Mouse (Mus musculus) heart, embryonic 11.5 days (tissue): Measurements from ENCODE around the gene Kif26a. TPM values are rescaled to one million over a fixed set of nuclear protein-coding genes. Genes with fewer than 3 reads are reported as not detected.

ENCODE experiments used
- ATAC-seq: fragments of 200-750 bp; cut with Nextera tagmentation; replicated peaks from 2 replicates; pipeline ENCODE4 v1.8.0; 2017; ENCODE audit warnings: moderate library complexity; ENCODE audit not compliant: insufficient number of reproducible peaks, low FRiP score, low TSS enrichment
- H3K27ac ChIP-seq: fragments of 300-500 bp; sonication (generic); 2 replicates; pipeline ENCODE4 v1.5.1; 2014; ENCODE audit warnings: mild to moderate bottlenecking, low read depth, low read length
- H3K27me3 ChIP-seq: fragments of 300-500 bp; sonication (generic); 2 replicates; pipeline ENCODE4 v1.6.1; 2014; ENCODE audit warnings: mild to moderate bottlenecking, low read length, mixed read lengths; ENCODE audit not compliant: control insufficient read depth, insufficient read depth
- H3K36me3 ChIP-seq: fragments of 300-500 bp; sonication (generic); 2 replicates; pipeline ENCODE4 v1.6.1; 2014; ENCODE audit warnings: mild to moderate bottlenecking, low read length, moderate library complexity, mixed read lengths; ENCODE audit not compliant: control insufficient read depth, insufficient read depth
- H3K4me1 ChIP-seq: fragments of 300-500 bp; sonication (generic); 2 replicates; pipeline ENCODE4 v1.6.1; 2014; ENCODE audit warnings: low read length; ENCODE audit not compliant: control insufficient read depth, insufficient read depth
- H3K4me2 ChIP-seq: fragments of 300-500 bp; sonication (generic); 2 replicates; pipeline ENCODE4 v1.6.1; 2014; ENCODE audit warnings: mild to moderate bottlenecking, moderate library complexity
- H3K4me3 ChIP-seq: fragments of 300-500 bp; sonication (generic); 2 replicates; pipeline ENCODE4 v1.5.1; 2014; ENCODE audit warnings: low read depth, low read length
- H3K9ac ChIP-seq: fragments of 300-500 bp; sonication (generic); 2 replicates; pipeline ENCODE4 v1.6.1; 2014; ENCODE audit warnings: mild to moderate bottlenecking, low read depth, low read length, moderate library complexity
- H3K9me3 ChIP-seq: fragments of 300-500 bp; sonication (generic); replicated peaks from 2 replicates; pipeline ENCODE4 v1.6.1; 2016; ENCODE audit warnings: low read length; ENCODE audit not compliant: control insufficient read depth
- WGBS: fragments of 180-500 bp; shearing (Covaris S2); extraction: QIAGEN DNeasy Blood & Tissue Kit; methylation state at CpG from one replicate; pipeline ENCODE4 v1.1.7; 2014; ENCODE audit not compliant: insufficient replicate concordance; 5-methylcytosine and 5-hydroxymethylcytosine counted together
- polyA plus RNA-seq: library from polyadenylated mRNA; unstranded; fragments of >200 nt; fragmentation: Nextera tagmentation; extraction: Ambion mirVana; gene quantifications from 2 replicates; pipeline ENCODE4 v1.2.1, GENCODE M21; 2014

Gene Kif26a
- polyA plus RNA-seq, 1 experiment from 2014 or later, result 1.3 TPM

DNA sequence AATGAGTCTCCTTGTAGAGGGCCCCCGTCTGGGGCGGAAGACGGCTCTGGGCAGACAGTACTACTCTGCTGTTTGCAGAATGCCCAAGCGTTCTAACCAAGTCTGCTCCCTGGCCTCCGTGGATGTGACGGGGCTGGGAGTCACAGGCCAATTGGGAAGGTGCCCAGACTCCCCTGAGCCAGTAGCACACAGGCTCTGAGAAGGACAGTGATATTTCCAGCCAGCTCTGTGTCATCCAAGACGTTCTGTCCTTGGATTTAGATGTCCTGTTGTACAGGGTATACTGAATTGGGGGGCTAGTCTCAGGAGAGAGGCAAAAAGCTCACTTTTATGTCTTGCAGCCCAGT lies 36.6 kb downstream of the Kif26a start:
- no peaks in the 10 kb centered on the region for H3K27me3 ChIP-seq
- H3K27ac ChIP-seq, result no peak overlapping the region
- H3K9ac ChIP-seq, result no peak overlapping the region
- no peaks in the 10 kb centered on the region for H3K9me3 ChIP-seq
- ATAC-seq, result no peak
- no peak overlapping the region for H3K4me3 ChIP-seq
- H3K36me3 ChIP-seq, result peaks cover 6% of the 10 kb centered on the region; the same call in 1 of the 2 replicates
- peaks cover 14% of the 10 kb centered on the region for H3K4me1 ChIP-seq
- no peak overlapping the region for H3K4me2 ChIP-seq
- whole genome bisulfite sequencing, result 55% methylated on average over 7 of the region's 7 CpGs

DNA sequence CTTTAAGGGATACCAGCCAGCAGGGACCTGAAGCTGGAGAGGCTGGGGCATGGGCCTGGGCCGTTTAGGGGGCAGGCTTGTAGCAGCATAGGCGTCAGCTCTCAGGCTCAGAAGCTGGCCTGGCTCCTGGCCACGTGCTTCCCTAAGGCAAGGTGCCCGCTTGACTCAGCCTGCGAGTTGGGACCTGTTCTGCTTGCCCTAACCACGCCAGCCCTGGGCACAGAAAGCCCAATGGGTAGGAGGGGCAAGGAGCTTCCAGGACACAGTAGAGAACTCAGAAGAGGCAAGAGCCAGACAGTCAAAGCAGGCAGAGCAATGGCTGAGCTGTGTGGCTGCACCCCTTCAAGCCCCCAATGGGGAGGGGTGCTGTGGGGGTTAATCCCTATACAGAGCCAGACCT lies 37.7 kb downstream of the Kif26a start:
- no peaks in the 10 kb centered on the region for H3K9me3 ChIP-seq
- 63% methylated on average over 6 of the region's 6 CpGs for WGBS
- ATAC-seq, result no peak

DNA sequence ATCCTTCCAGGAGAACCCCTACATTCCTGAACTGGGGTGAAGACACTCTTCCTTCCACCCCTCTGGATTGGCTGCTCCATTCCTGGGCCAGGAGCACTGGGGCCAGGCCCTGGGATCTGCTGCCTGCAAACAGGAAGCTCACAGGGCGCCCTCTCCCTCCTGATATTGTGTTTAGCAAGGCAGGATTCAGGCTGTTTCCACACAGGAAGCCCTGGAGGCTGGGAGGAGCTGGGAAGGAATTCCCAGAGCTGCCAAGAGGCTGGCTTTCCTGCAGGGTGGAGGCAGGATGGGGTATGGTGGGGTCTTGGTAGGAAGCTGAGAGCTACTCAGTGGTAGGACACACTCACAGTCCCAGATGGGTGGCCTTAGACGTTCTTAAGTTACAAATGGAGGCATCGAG lies 38.4 kb downstream of the Kif26a start:
- Histone ChIP-seq H3K9me3 (no peaks in the 10 kb centered on the region), H3K4me2 (no peak overlapping the region), H3K36me3 (no peaks in the 10 kb centered on the region), H3K4me3 (no peak overlapping the region), H3K27ac (peak overlapping the region; percentile 63), H3K9ac (peak overlapping the region; percentile 43; the same call in 1 of the 2 replicates), H3K4me1 (peaks cover 14% of the 10 kb centered on the region), H3K27me3 (no peaks in the 10 kb centered on the region)
- peak; percentile 53; the same call in 1 of the 2 replicates for ATAC-seq
- WGBS, result 35% methylated on average over 3 of the region's 3 CpGs

More for the DNA sequence above, 37.7 kb downstream of the Kif26a start:
- H3K36me3 ChIP-seq, result peaks cover 4% of the 10 kb centered on the region; the same call in 1 of the 2 replicates
- H3K27ac ChIP-seq, result peak overlapping the region; percentile 63; the same call in 1 of the 2 replicates
- H3K27me3 ChIP-seq, result no peaks in the 10 kb centered on the region
- H3K4me3 ChIP-seq, result no peak overlapping the region
- H3K4me2 ChIP-seq, result no peak overlapping the region
- 0 out of 2 replicates have a peak overlapping the region, but pooled peaks have one; percentile 22 for H3K9ac ChIP-seq
- peaks cover 14% of the 10 kb centered on the region for H3K4me1 ChIP-seq

DNA sequence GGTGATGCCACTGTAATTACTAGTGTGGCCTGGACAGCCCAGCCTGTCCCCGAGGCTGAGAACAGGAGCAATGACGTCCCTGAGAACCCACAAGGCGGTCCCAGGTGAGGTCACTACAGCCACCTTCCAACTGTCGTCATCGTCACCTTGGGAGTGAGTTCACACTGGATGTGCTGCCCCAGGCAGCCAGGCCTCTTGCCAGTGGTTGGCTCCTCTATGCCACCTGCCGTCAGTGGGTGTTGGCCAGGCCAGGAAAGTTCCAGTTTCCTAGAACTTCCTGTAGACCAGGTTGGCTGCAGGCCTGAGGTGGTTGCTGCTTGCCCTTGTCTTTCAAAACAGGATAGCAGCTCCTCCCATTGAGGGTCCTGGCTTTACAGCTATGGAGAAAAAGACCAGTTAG lies 40.9 kb downstream of the Kif26a start:
- H3K4me1 ChIP-seq, result peaks cover 9% of the 10 kb centered on the region
- H3K27me3 ChIP-seq, result no peaks in the 10 kb centered on the region
- no peak overlapping the region for H3K9ac ChIP-seq
- no peak overlapping the region for H3K27ac ChIP-seq
- no peak overlapping the region for H3K4me2 ChIP-seq
- ATAC-seq, result no peak
- H3K9me3 ChIP-seq, result no peaks in the 10 kb centered on the region
- no peak overlapping the region for H3K4me3 ChIP-seq
- H3K36me3 ChIP-seq, result no peaks in the 10 kb centered on the region
- WGBS, result 73% methylated on average over 6 of the region's 6 CpGs

DNA sequence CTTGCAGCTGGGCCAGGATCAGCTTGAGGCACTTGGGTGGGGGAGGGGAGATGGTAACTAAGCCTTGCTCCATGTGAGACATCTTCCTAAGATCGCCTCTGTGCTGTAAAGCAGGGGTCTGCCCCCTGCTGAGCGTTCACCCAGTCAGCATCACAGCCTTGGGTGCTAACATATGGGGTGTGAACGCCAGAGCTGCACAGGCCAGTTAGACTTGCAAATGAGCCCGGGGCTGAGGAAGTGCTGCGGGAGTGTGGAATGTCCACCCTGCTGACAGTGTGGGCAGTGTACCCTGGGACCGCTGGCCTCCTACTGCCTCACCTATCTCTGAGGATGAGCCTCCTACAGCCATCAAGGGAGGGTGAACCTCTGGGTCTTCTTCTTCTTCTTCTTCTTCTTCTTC lies 45.7 kb downstream of the Kif26a start:
- no peaks in the 10 kb centered on the region for H3K9me3 ChIP-seq
- 19% methylated on average over 6 of the region's 6 CpGs for WGBS
- peaks cover 5% of the 10 kb centered on the region for H3K4me1 ChIP-seq

DNA sequence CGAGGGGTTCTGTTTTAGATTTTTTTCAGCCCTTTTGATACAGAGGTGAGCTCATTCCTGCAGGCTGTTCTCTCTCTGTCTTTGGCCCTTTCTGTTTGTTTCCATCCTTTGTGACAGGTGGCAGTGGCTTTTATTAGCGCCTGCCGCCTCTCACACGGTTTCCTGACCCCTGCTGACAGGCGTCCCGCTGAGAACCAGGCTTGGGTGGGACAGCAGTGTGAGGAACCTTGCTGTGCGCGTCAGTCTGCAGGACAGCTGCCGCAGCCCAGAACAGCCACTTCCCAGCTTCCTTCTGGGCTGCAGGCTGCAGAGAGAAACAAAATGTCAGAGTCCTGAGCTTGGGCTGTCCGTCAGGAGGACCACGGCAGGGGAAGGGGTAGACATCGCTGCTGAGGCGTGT lies 49.0 kb downstream of the Kif26a start:
- 4% methylated on average over 13 of the region's 13 CpGs for WGBS
- H3K4me2 ChIP-seq, result peak overlapping the region; percentile 53
- no peaks in the 10 kb centered on the region for H3K9me3 ChIP-seq
- H3K9ac ChIP-seq, result no peak overlapping the region
- peak overlapping the region; percentile 26; the same call in 1 of the 2 replicates for H3K4me3 ChIP-seq
- no peak for ATAC-seq
- peaks cover 5% of the 10 kb centered on the region for H3K4me1 ChIP-seq
- H3K36me3 ChIP-seq, result no peaks in the 10 kb centered on the region
- peaks cover 9% of the 10 kb centered on the region for H3K27me3 ChIP-seq
- H3K27ac ChIP-seq, result no peak overlapping the region

More for the DNA sequence above, 45.7 kb downstream of the Kif26a start:
- H3K9ac ChIP-seq, result no peak overlapping the region
- ATAC-seq, result no peak
- H3K27ac ChIP-seq, result no peak overlapping the region
- no peak overlapping the region for H3K4me3 ChIP-seq
- H3K36me3 ChIP-seq, result no peaks in the 10 kb centered on the region
- peaks cover 9% of the 10 kb centered on the region for H3K27me3 ChIP-seq
- H3K4me2 ChIP-seq, result no peak overlapping the region

DNA sequence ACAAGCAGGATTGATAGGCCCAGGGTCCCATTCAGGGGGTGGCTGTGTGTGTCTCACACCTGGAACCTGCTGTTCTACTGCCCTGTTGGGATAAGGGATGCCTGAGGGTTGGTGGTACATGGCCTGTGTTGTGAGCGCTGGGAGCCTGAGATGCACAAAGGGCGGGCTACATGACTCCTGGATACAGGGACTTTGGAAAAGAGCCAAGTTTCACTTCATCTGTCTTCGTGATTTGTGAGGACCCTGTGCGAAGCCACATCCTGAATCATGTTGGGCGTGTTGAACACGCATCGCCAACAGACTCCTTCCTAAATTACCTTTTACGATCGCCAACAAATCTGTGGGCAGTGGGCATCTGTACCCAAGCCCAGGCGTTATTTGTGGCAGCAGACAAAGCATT lies 50.6 kb downstream of the Kif26a start:
- Histone ChIP-seq H3K9me3 (no peaks in the 10 kb centered on the region), H3K4me2 (no peak overlapping the region), H3K36me3 (no peaks in the 10 kb centered on the region), H3K4me3 (no peak overlapping the region), H3K27ac (no peak overlapping the region), H3K27me3 (peaks cover 9% of the 10 kb centered on the region), H3K4me1 (peaks cover 5% of the 10 kb centered on the region), H3K9ac (no peak overlapping the region)
- no peak for ATAC-seq
- 90% methylated on average over 10 of the region's 10 CpGs for WGBS

DNA sequence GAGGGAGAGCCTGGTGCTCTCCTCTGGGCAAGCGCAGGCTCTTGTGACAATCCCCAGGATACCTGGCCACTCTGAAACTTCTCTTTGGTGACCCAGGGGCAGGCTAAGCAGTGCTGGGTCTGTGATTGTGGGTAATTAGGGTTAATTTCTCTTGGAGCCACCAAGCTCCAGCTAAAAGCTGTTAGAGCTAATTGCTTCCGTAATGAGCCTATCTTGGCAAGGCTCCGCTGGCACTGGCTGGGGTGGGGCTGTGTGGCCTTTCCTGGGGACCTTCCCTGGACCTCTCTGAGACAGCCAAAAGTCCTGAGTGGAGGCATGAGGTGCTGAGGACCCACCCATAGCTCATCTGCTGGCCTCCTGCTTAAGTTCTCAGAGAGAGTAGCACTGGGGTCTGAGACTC lies 53.4 kb downstream of the Kif26a start:
- H3K4me2 ChIP-seq, result no peak overlapping the region
- peaks cover 5% of the 10 kb centered on the region for H3K4me1 ChIP-seq
- no peak overlapping the region for H3K9ac ChIP-seq
- H3K4me3 ChIP-seq, result no peak overlapping the region
- ATAC-seq, result no peak
- H3K36me3 ChIP-seq, result no peaks in the 10 kb centered on the region
- no peak overlapping the region for H3K27ac ChIP-seq
- peaks cover 9% of the 10 kb centered on the region for H3K27me3 ChIP-seq
- 73% methylated on average over 3 of the region's 3 CpGs for WGBS
- no peaks in the 10 kb centered on the region for H3K9me3 ChIP-seq

DNA sequence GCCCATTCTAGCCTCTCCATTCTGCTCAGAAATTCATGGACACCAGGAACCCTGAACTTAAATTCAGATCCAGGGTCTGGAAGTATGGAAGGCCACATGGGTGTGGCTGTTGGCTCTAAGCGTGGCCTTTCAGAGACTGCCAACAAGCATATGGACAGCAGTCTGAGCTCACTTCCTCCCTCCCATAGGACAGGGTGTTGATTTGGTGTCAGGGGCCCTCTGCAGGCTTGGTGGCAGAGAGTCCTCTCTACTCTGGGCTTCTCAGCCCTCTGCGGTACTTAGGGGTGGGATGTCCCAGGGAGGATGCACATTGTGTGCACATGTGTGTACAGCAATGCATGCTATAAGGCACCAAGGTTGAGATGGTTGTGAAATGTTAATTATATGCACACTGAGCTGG lies 54.0 kb downstream of the Kif26a start:
- Histone ChIP-seq H3K36me3 (no peaks in the 10 kb centered on the region), H3K4me3 (no peak overlapping the region), H3K27ac (no peak overlapping the region), H3K4me2 (no peak overlapping the region), H3K9ac (no peak overlapping the region), H3K9me3 (no peaks in the 10 kb centered on the region), H3K4me1 (peaks cover 4% of the 10 kb centered on the region; the same call in 1 of the 2 replicates), H3K27me3 (peaks cover 8% of the 10 kb centered on the region)
- 66% methylated on average over 2 of the region's 2 CpGs for WGBS
- no peak for ATAC-seq
